Mouse (Mus musculus): Measurements from ENCODE around the gene Pex6. TPM values are rescaled to one million over a fixed set of nuclear protein-coding genes. Genes with fewer than 3 reads are reported as not detected.

Gene Pex6
- 1 to 10 TPM; 5.0 to 7.2 TPM for polyA plus RNA-seq (2017; shearing (Covaris generic))

- peak; percentile 97 for ATAC-seq
Measured at GRCm38 (mm10) chr17:46710959-46711597, at the start of gene Pex6. Gene Pex6 (plus strand): TSS chr17:46711463.

- no peak for ATAC-seq
Measured at GRCm38 (mm10) chr17:46661981-46662380, 49.3 kb upstream of the Pex6 start.

GRCm38 (mm10) chr17:46662730-46663129 lies 48.5 kb upstream of the Pex6 start:
- no peak for ATAC-seq

- no peak for ATAC-seq
Measured at GRCm38 (mm10) chr17:46667712-46668111, 43.6 kb upstream of the Pex6 start.

- ATAC-seq = no peak
Measured at GRCm38 (mm10) chr17:46669911-46670310, 41.4 kb upstream of the Pex6 start.

- ATAC-seq = peak; percentile 100
Measured at GRCm38 (mm10) chr17:46673850-46674529, 37.3 kb upstream of the Pex6 start, which contains the start of gene Rrp36. Gene Rrp36 (minus strand): TSS chr17:46674352.

GRCm38 (mm10) chr17:46674530-46675283 lies 36.6 kb upstream of the Pex6 start:
- ATAC-seq = peak; percentile 36

- no peak for ATAC-seq
Measured at GRCm38 (mm10) chr17:46678416-46678815, 32.8 kb upstream of the Pex6 start, which contains the start of gene Mea1. Gene Mea1 (plus strand): TSS chr17:46678793.

- no peak for ATAC-seq
Measured at GRCm38 (mm10) chr17:46678911-46679310, 32.4 kb upstream of the Pex6 start.

GRCm38 (mm10) chr17:46679843-46680759 lies 31.2 kb upstream of the Pex6 start:
- ATAC-seq = no peak

- peak; percentile 99 for ATAC-seq
Measured at GRCm38 (mm10) chr17:46680760-46681373, 30.4 kb upstream of the Pex6 start, which contains the start of gene Klhdc3. Gene Klhdc3 (minus strand): TSS chr17:46680914.

GRCm38 (mm10) chr17:46681466-46682118 lies 29.7 kb upstream of the Pex6 start:
- no peak for ATAC-seq

- no peak for ATAC-seq
Measured at GRCm38 (mm10) chr17:46682654-46683389, 28.4 kb upstream of the Pex6 start.

GRCm38 (mm10) chr17:46685913-46686312 lies 25.4 kb upstream of the Pex6 start:
- peak; percentile 89 for ATAC-seq

GRCm38 (mm10) chr17:46690665-46691064 lies 20.6 kb upstream of the Pex6 start:
- ATAC-seq = no peak

- ATAC-seq = no peak
Measured at GRCm38 (mm10) chr17:46691390-46691789, 19.9 kb upstream of the Pex6 start.

- ATAC-seq = no peak
Measured at GRCm38 (mm10) chr17:46694517-46695063, 16.7 kb upstream of the Pex6 start.

GRCm38 (mm10) chr17:46698515-46698914 lies 12.7 kb upstream of the Pex6 start:
- no peak for ATAC-seq

- ATAC-seq = no peak
Measured at GRCm38 (mm10) chr17:46699245-46699644, 12.0 kb upstream of the Pex6 start.

- ATAC-seq = no peak
Measured at GRCm38 (mm10) chr17:46699912-46700311, 11.4 kb upstream of the Pex6 start.

Measured in CD4-positive, CD25-positive, alpha-beta regulatory T cell, adult 4 months (primary cell).